Mouse (Mus musculus): Measurements from ENCODE around the gene Ezr.

GRCm38 (mm10) chr17:6798392-6799061 lies 15.9 kb upstream of the Ezr start:
- TF ChIP-seq CTCF (IDR thresholded peaks at IDR 0.05; ENCODE audit: insufficient read depth, low read length), result no peak
- no peak for TF ChIP-seq POLR2A (IDR thresholded peaks at IDR 0.05; ENCODE audit: borderline replicate concordance, extremely low read depth, low read depth, low read length)

Measured in lung, adult 2 months (tissue).